Mouse (Mus musculus) cerebellum, postnatal 4 days (tissue): Measurements from ENCODE around the gene Tmem120b.

ENCODE experiments used
- DNase-seq, 2 experiments: peaks; one replicate each; pipeline ENCODE4 v3.0.0; 2022; ENCODE audit warnings: low spot score in 2 of 2, mixed read lengths in 1 of 2

Gene Tmem120b

GRCm38 (mm10) chr5:123090560-123091306 lies 22.5 kb downstream of the Tmem120b start:
- DNase-seq = no peak

- no peak for DNase-seq
Observed at GRCm38 (mm10) chr5:123093077-123093633, 24.9 kb downstream of the Tmem120b start.

GRCm38 (mm10) chr5:123094238-123094991 lies 26.2 kb downstream of the Tmem120b start:
- DNase-seq = no peak

- DNase-seq = no peak
Observed at GRCm38 (mm10) chr5:123096299-123096698, 28.1 kb downstream of the Tmem120b start.

- no peak for DNase-seq
Observed at GRCm38 (mm10) chr5:123098487-123098886, 30.3 kb downstream of the Tmem120b start.

DNA sequence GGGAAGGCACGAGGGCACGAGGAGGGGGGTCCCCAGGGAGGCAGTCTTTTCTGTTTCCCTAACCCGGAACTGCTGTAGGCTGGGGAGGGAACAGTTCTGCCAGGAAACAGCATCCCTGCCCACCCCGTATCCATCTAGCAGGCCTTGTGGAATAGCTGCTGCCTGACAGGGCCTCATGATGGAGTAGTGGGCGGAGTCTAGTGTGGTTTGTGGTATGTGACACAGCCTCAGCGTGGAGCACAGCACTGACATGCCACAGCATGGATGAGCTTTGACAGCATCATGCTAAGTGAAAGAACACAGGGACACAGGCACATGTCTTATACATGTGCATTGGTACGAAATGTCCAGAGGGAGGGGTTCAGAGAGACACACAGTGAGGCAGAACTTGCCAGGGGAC lies 34.2 kb downstream of the Tmem120b start:
- DNase-seq = no peak

DNA sequence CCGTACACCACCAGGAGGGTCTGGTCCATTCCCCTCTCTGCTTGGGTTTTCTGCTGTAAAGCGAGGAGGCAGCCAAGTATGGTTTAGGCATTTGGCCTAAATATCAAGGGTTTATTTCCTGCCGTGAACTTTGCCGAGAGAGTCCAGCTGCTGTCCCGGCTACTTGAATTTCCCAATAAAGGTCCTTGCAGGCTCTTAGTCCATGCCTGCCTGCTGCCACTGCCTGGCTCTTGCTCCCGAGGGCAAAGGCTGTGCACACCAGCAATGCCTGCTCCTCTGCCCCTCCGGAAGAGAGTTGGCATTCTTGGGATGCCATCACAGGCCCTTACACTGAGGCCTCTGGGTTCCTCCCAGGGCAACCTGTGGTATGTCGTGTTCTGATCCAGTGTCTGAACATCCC lies 35.3 kb downstream of the Tmem120b start:
- DNase-seq = no peak

DNA sequence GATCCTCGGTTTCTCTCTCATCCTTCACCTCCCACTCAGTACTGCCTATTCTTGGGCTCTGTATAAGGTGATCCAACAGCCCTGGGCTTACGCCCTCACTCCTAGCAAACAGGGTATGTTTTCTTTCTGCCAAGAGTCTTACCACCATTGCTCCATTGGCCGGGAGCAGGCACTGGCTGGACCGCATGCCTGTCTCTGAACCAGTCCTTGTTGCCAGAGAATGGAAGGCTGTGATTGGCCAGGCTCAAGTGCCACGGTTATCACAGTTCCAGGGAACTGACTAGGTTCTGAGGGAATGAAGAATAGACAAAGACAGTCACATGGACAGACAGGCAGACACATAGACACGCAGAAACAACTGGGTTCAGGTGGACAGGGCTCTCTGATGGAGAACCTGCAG lies 36.6 kb downstream of the Tmem120b start:
- no peak for DNase-seq

GRCm38 (mm10) chr5:123109452-123110203 lies 41.4 kb downstream of the Tmem120b start:
- peak in 1 of 2 experiments; percentile 44 for DNase-seq

DNA sequence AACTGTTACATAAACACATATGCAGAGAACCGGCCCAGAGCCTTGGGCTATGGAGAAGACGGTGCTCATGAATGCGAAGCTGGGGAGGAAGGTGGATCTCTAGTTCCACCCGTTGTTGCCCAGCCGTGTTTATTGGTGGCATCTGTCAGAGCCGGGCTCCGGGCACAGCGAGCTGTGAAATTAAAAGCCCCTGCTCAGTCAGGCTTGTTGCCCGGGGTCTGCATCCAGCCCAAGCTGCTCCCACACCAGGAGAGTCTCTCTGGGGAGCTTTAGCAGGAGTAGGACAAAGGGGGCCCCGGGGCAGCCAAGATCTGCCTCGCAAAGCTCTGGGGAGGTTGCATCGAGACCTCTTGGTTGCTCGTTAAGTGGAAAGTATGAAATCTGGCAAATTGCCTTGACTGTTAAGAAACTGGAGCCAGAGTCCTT lies 42.1 kb downstream of the Tmem120b start:
- peak in 1 of 2 experiments; percentile 35 for DNase-seq

DNA sequence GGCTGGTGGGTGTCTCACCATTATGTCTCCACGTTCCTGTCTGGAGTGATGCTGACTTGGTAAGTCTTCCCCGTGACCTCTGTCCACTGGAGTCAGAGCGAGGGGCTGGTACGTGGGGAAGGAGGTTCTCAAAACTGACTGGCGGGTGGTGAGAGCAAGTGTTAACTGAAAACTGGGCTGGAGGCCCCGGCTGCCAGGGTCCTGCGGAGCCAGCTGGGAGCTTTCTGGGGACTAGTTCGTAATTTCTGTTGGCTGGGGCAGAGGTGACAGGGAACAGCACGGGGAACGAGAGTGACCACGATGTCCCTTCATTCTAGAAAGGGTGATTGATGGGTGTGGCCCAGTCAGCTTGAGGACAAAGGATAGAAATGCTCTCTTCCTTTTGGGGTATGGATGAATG lies 45.9 kb downstream of the Tmem120b start:
- DNase-seq = no peak

DNA sequence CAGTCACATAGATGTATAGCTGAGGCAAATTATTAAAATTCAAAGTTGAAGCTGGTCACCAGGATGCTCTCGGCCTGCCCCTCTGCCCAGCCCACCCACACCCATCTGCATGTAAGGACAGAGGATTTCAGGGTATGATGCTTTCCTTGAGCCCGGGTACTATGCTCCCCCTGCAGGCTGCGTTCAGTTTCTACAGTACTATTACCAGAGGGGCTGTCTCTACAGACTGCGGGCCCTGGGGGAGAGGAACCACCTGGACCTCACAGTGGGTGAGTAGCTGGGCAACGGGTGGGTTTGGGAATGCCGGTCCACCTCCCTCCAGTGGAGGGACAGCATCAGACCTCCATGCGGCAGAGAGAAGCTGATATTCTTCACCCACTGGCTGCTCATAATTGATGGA lies 46.7 kb downstream of the Tmem120b start:
- peak in 1 of 2 experiments; percentile 52 for DNase-seq

GRCm38 (mm10) chr5:123116080-123116479 lies 47.9 kb downstream of the Tmem120b start:
- DNase-seq = no peak

DNA sequence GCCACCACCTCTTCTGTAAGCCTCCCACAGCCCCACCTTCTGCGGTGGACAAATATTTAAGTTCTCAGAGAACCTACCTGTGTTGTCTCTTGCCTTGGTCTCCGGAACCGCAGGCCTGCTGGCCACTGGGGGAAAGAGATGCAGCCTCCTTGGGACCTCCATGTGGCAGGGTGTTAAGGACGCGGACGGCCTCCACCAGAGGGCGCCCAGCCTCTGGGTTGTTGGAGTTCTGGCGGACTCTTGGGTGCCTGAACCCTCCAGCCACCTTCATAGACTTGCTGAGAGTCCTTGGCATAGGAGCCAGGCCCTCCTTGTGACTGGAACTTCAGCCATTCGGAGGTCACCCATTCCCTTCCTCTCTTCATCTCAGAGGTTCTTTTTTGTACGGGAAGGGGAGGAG lies 49.0 kb downstream of the Tmem120b start:
- DNase-seq = peak; percentile 59 to 82

GRCm38 (mm10) chr5:123117773-123118172 lies 49.6 kb downstream of the Tmem120b start:
- no peak for DNase-seq

DNA sequence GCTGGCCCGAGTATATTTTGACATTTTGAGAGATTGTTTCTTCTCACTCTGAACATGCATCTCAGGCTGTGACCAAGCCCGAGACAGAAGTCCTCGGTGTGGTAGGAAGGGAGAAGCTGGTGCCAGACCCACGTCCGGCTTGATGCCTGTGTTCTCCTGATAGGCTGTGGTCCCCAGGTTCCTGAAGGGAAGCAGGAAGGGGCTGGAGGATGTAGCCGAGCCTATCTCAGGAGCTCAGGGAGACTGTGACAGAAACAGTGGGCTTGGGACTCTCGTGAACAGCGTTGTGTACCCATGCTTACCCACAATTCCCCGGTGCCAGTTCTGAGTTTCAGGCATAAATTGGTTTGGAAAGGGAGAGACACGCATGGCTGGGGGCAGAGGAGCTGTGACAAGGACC lies 50.6 kb downstream of the Tmem120b start:
- no peak for DNase-seq

- DNase-seq = peak in 1 of 2 experiments; percentile 16
Observed at GRCm38 (mm10) chr5:123120624-123121215, 52.5 kb downstream of the Tmem120b start.

GRCm38 (mm10) chr5:123122181-123122580 lies 54.0 kb downstream of the Tmem120b start:
- peak in 1 of 2 experiments; percentile 26 for DNase-seq

DNA sequence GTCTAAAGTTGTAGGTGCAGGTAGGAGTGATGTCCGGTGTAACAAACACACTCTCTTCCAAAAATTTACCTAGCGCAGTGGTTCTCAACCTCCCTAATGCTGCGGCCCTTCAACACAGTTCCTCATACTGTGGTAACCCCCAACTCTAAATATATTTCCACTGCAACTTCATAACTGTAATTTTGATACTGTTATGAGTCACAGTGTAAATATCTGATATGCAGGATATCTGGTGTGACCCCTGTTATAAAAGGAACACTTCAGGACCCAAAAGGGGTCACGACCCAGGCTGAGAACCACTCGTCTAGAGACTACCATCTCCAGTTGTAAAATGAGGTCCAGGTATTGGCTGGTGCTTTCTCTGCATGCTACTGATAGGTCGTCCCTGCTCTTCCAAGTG lies 56.9 kb downstream of the Tmem120b start:
- no peak for DNase-seq

- DNase-seq = no peak
Observed at GRCm38 (mm10) chr5:123125638-123126406, 57.6 kb downstream of the Tmem120b start.

DNA sequence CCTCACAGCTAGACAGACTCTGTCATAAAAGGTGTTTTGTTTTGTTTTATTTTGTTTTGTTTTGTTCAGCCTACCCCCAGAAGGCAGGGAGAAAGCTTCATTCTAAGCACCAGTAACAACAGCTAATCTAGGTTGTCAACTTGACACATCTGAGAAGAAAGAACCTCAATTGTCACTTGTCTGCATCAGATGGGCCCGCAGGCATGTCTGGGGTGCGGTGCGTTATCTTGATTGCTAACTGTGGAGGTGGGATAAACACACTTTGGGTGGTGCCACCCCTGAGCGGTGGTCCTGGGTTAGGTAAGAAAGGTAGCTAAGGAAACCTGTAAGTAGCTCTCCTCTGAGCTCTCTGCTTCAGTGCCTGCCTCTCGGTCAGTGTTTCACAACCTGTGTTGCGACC lies 58.8 kb downstream of the Tmem120b start:
- DNase-seq = no peak
